Mouse (Mus musculus): ENCODE results near the gene Fam192a. TPM values are rescaled to one million over a fixed set of nuclear protein-coding genes. Genes with fewer than 3 reads are reported as not detected.

Gene Fam192a
- polyA plus RNA-seq (2014; fragmentation: Nextera tagmentation; extraction: Ambion mirVana) = 106 and 109 TPM in 2 replicates

- Histone ChIP-seq H3K36me3 (replicated peaks; ENCODE audit: control insufficient read depth, insufficient read depth, low read depth, low read length) (no peaks in the 10 kb centered on the region), H3K4me2 (ENCODE audit: low read depth, low read length) (peak within 1 kb of the TSS; percentile 62), H3K9ac (replicated peaks; ENCODE audit: low read length) (peak within 1 kb of the TSS; percentile 92), H3K27ac (replicated peaks; ENCODE audit: low read depth, low read length) (peak within 1 kb of the TSS; percentile 70), H3K9me3 (replicated peaks; ENCODE audit: control insufficient read depth, low read length) (no peaks in the 10 kb centered on the region), H3K4me3 (ENCODE audit: low read depth, low read length) (peak within 1 kb of the TSS; percentile 99), H3K4me1 (ENCODE audit: control insufficient read depth, insufficient read depth, low read length) (no peaks in the 10 kb centered on the region), H3K27me3 (ENCODE audit: control insufficient read depth, insufficient read depth, low read length) (no peaks in the 10 kb centered on the region)
- peak; percentile 99 for ATAC-seq (replicated peaks; ENCODE audit: insufficient number of reproducible peaks, low FRiP score, low TSS enrichment, low read depth)
- under 1% methylated on average over 52 of the region's 55 CpGs for WGBS
- peak; percentile 100 for DNase-seq (ENCODE audit: low spot score)
These were observed at the start of gene Fam192a, which contains the start of gene Rspry1 for GRCm38 (mm10) chr8:94601607-94602385. Gene Fam192a (minus strand): TSS chr8:94601997. Gene Rspry1 (plus strand): TSS chr8:94601937.

GRCm38 (mm10) chr8:94649496-94649895, 47.7 kb upstream of the Fam192a start:
- Histone ChIP-seq H3K9ac (replicated peaks; ENCODE audit: low read length) (no peak overlapping the region), H3K27ac (replicated peaks; ENCODE audit: low read depth, low read length) (no peak overlapping the region), H3K36me3 (replicated peaks; ENCODE audit: control insufficient read depth, insufficient read depth, low read depth, low read length) (peaks cover 4% of the 10 kb centered on the region), H3K4me2 (ENCODE audit: low read depth, low read length) (no peak overlapping the region), H3K4me1 (ENCODE audit: control insufficient read depth, insufficient read depth, low read length) (no peaks in the 10 kb centered on the region), H3K9me3 (replicated peaks; ENCODE audit: control insufficient read depth, low read length) (no peaks in the 10 kb centered on the region), H3K4me3 (ENCODE audit: low read depth, low read length) (no peak overlapping the region), H3K27me3 (ENCODE audit: control insufficient read depth, insufficient read depth, low read length) (no peaks in the 10 kb centered on the region)
- 39% methylated on average over 3 of the region's 3 CpGs for WGBS
- DNase-seq (ENCODE audit: low spot score) (no peak), ATAC-seq (replicated peaks; ENCODE audit: insufficient number of reproducible peaks, low FRiP score, low TSS enrichment, low read depth) (no peak)

GRCm38 (mm10) chr8:94646165-94646564, 44.4 kb upstream of the Fam192a start:
- DNase-seq (ENCODE audit: low spot score) (no peak), ATAC-seq (replicated peaks; ENCODE audit: insufficient number of reproducible peaks, low FRiP score, low TSS enrichment, low read depth) (no peak)
- 91% methylated on average over 3 of the region's 3 CpGs for WGBS
- no peak overlapping the region for H3K27ac ChIP-seq (replicated peaks; ENCODE audit: low read depth, low read length)
- peaks cover 4% of the 10 kb centered on the region for H3K36me3 ChIP-seq (replicated peaks; ENCODE audit: control insufficient read depth, insufficient read depth, low read depth, low read length)
- no peaks in the 10 kb centered on the region for H3K27me3 ChIP-seq (ENCODE audit: control insufficient read depth, insufficient read depth, low read length)
- no peaks in the 10 kb centered on the region for H3K4me1 ChIP-seq (ENCODE audit: control insufficient read depth, insufficient read depth, low read length)
- H3K4me3 ChIP-seq (ENCODE audit: low read depth, low read length) = no peak overlapping the region
- H3K4me2 ChIP-seq (ENCODE audit: low read depth, low read length) = no peak overlapping the region
- H3K9me3 ChIP-seq (replicated peaks; ENCODE audit: control insufficient read depth, low read length) = no peaks in the 10 kb centered on the region
- no peak overlapping the region for H3K9ac ChIP-seq (replicated peaks; ENCODE audit: low read length)

- no peak for ATAC-seq (replicated peaks; ENCODE audit: insufficient number of reproducible peaks, low FRiP score, low TSS enrichment, low read depth)
- no peaks in the 10 kb centered on the region for H3K4me1 ChIP-seq (ENCODE audit: control insufficient read depth, insufficient read depth, low read length)
- H3K27me3 ChIP-seq (ENCODE audit: control insufficient read depth, insufficient read depth, low read length) = no peaks in the 10 kb centered on the region
- H3K4me2 ChIP-seq (ENCODE audit: low read depth, low read length) = no peak overlapping the region
- H3K36me3 ChIP-seq (replicated peaks; ENCODE audit: control insufficient read depth, insufficient read depth, low read depth, low read length) = peaks cover 4% of the 10 kb centered on the region
- H3K4me3 ChIP-seq (ENCODE audit: low read depth, low read length) = no peak overlapping the region
- H3K27ac ChIP-seq (replicated peaks; ENCODE audit: low read depth, low read length) = no peak overlapping the region
- H3K9ac ChIP-seq (replicated peaks; ENCODE audit: low read length) = no peak overlapping the region
- 50% methylated on average over 1 of the region's 1 CpGs for WGBS
- DNase-seq (ENCODE audit: low spot score) = no peak
- H3K9me3 ChIP-seq (replicated peaks; ENCODE audit: control insufficient read depth, low read length) = no peaks in the 10 kb centered on the region
These were observed 43.4 kb upstream of the Fam192a start for GRCm38 (mm10) chr8:94645202-94645601.

GRCm38 (mm10) chr8:94641938-94642337, 40.1 kb upstream of the Fam192a start:
- Histone ChIP-seq H3K27ac (replicated peaks; ENCODE audit: low read depth, low read length) (no peak overlapping the region), H3K4me3 (ENCODE audit: low read depth, low read length) (no peak overlapping the region), H3K9ac (replicated peaks; ENCODE audit: low read length) (no peak overlapping the region), H3K4me2 (ENCODE audit: low read depth, low read length) (no peak overlapping the region), H3K9me3 (replicated peaks; ENCODE audit: control insufficient read depth, low read length) (no peaks in the 10 kb centered on the region), H3K36me3 (replicated peaks; ENCODE audit: control insufficient read depth, insufficient read depth, low read depth, low read length) (no peaks in the 10 kb centered on the region; the same call in 1 of the 2 replicates), H3K27me3 (ENCODE audit: control insufficient read depth, insufficient read depth, low read length) (no peaks in the 10 kb centered on the region), H3K4me1 (ENCODE audit: control insufficient read depth, insufficient read depth, low read length) (no peaks in the 10 kb centered on the region)
- WGBS = 88% methylated on average over 3 of the region's 3 CpGs
- DNase-seq (ENCODE audit: low spot score) (no peak), ATAC-seq (replicated peaks; ENCODE audit: insufficient number of reproducible peaks, low FRiP score, low TSS enrichment, low read depth) (no peak)

GRCm38 (mm10) chr8:94641183-94641582, 39.4 kb upstream of the Fam192a start:
- no peaks in the 10 kb centered on the region for H3K27me3 ChIP-seq (ENCODE audit: control insufficient read depth, insufficient read depth, low read length)
- H3K9ac ChIP-seq (replicated peaks; ENCODE audit: low read length) = no peak overlapping the region
- no peak overlapping the region for H3K4me2 ChIP-seq (ENCODE audit: low read depth, low read length)
- no peak overlapping the region for H3K27ac ChIP-seq (replicated peaks; ENCODE audit: low read depth, low read length)
- ATAC-seq (replicated peaks; ENCODE audit: insufficient number of reproducible peaks, low FRiP score, low TSS enrichment, low read depth) = no peak
- WGBS = 88% methylated on average over 2 of the region's 2 CpGs
- H3K4me1 ChIP-seq (ENCODE audit: control insufficient read depth, insufficient read depth, low read length) = no peaks in the 10 kb centered on the region
- no peak overlapping the region for H3K4me3 ChIP-seq (ENCODE audit: low read depth, low read length)
- no peaks in the 10 kb centered on the region for H3K9me3 ChIP-seq (replicated peaks; ENCODE audit: control insufficient read depth, low read length)
- no peaks in the 10 kb centered on the region; the same call in 1 of the 2 replicates for H3K36me3 ChIP-seq (replicated peaks; ENCODE audit: control insufficient read depth, insufficient read depth, low read depth, low read length)
- DNase-seq (ENCODE audit: low spot score) = no peak

- no peak overlapping the region for H3K4me2 ChIP-seq (ENCODE audit: low read depth, low read length)
- H3K36me3 ChIP-seq (replicated peaks; ENCODE audit: control insufficient read depth, insufficient read depth, low read depth, low read length) = no peaks in the 10 kb centered on the region
- DNase-seq (ENCODE audit: low spot score) (no peak), ATAC-seq (replicated peaks; ENCODE audit: insufficient number of reproducible peaks, low FRiP score, low TSS enrichment, low read depth) (no peak)
- H3K4me3 ChIP-seq (ENCODE audit: low read depth, low read length) = no peak overlapping the region
- H3K4me1 ChIP-seq (ENCODE audit: control insufficient read depth, insufficient read depth, low read length) = no peaks in the 10 kb centered on the region
- no peak overlapping the region for H3K9ac ChIP-seq (replicated peaks; ENCODE audit: low read length)
- H3K9me3 ChIP-seq (replicated peaks; ENCODE audit: control insufficient read depth, low read length) = no peaks in the 10 kb centered on the region
- H3K27me3 ChIP-seq (ENCODE audit: control insufficient read depth, insufficient read depth, low read length) = no peaks in the 10 kb centered on the region
- no peak overlapping the region for H3K27ac ChIP-seq (replicated peaks; ENCODE audit: low read depth, low read length)
These were observed 32.4 kb upstream of the Fam192a start for GRCm38 (mm10) chr8:94634211-94634610.

- H3K36me3 ChIP-seq (replicated peaks; ENCODE audit: control insufficient read depth, insufficient read depth, low read depth, low read length) = no peaks in the 10 kb centered on the region
- ATAC-seq (replicated peaks; ENCODE audit: insufficient number of reproducible peaks, low FRiP score, low TSS enrichment, low read depth) = no peak
- H3K4me2 ChIP-seq (ENCODE audit: low read depth, low read length) = no peak overlapping the region
- WGBS = 87% methylated on average over 2 of the region's 2 CpGs
- no peak overlapping the region for H3K9ac ChIP-seq (replicated peaks; ENCODE audit: low read length)
- no peaks in the 10 kb centered on the region for H3K27me3 ChIP-seq (ENCODE audit: control insufficient read depth, insufficient read depth, low read length)
- H3K4me1 ChIP-seq (ENCODE audit: control insufficient read depth, insufficient read depth, low read length) = no peaks in the 10 kb centered on the region
- H3K27ac ChIP-seq (replicated peaks; ENCODE audit: low read depth, low read length) = no peak overlapping the region
- H3K9me3 ChIP-seq (replicated peaks; ENCODE audit: control insufficient read depth, low read length) = no peaks in the 10 kb centered on the region
- DNase-seq (ENCODE audit: low spot score) = no peak
- no peak overlapping the region for H3K4me3 ChIP-seq (ENCODE audit: low read depth, low read length)
These were observed 31.9 kb upstream of the Fam192a start for GRCm38 (mm10) chr8:94633564-94634194.

All from embryonic facial prominence, embryonic 11.5 days (tissue).